Mouse (Mus musculus): ENCODE results near the gene Rrp12. TPM values are rescaled to one million over a fixed set of nuclear protein-coding genes. Genes with fewer than 3 reads are reported as not detected.

Rrp12 gene
- total RNA-seq, 2 experiments from 2014 or later: 33.4 to 34.2 TPM

- H3K4me3 ChIP-seq: peak overlapping the region; percentile 95
- no peak for DNase-seq (ENCODE audit: low spot score in 2 of 2)
- peak overlapping the region; percentile 60 for H3K27ac ChIP-seq
- no peak for TF ChIP-seq CTCF (conservative IDR thresholded peaks at IDR 0.05)
These were observed 18.0 kb upstream of the Rrp12 start for GRCm38 (mm10) chr19:41913774-41914591.

- Histone ChIP-seq H3K27ac (peak overlapping the region; percentile 91), H3K4me3 (peak overlapping the region; percentile 95)
- peak in 1 of 2 experiments; percentile 30 for DNase-seq (ENCODE audit: low spot score in 2 of 2)
- TF ChIP-seq CTCF (conservative IDR thresholded peaks at IDR 0.05): no peak
These were observed 16.4 kb upstream of the Rrp12 start for GRCm38 (mm10) chr19:41912121-41913080.

- TF ChIP-seq CTCF (conservative IDR thresholded peaks at IDR 0.05): no peak
- peak; percentile 96 to 98 for DNase-seq (ENCODE audit: low spot score in 2 of 2)
- Histone ChIP-seq H3K27ac (peak within 1 kb of the TSS; percentile 98), H3K4me3 (peak within 1 kb of the TSS; percentile 95)
These were observed 15.5 kb upstream of the Rrp12 start, which contains the start of gene Pgam1 for GRCm38 (mm10) chr19:41911178-41912073. Gene Pgam1, plus strand, starts transcription at chr19:41911923.

- Histone ChIP-seq H3K4me3 (no peak overlapping the region), H3K27ac (no peak overlapping the region)
- no peak for TF ChIP-seq CTCF (conservative IDR thresholded peaks at IDR 0.05)
- DNase-seq (ENCODE audit: low spot score in 2 of 2): no peak
These were observed 14.4 kb upstream of the Rrp12 start for GRCm38 (mm10) chr19:41910396-41910795.

GRCm38 (mm10) chr19:41908736-41909135 lies 12.8 kb upstream of the Rrp12 start:
- Histone ChIP-seq H3K4me3 (no peak overlapping the region), H3K27ac (no peak overlapping the region)
- TF ChIP-seq CTCF (conservative IDR thresholded peaks at IDR 0.05): no peak
- no peak for DNase-seq (ENCODE audit: low spot score in 2 of 2)

- Histone ChIP-seq H3K4me3 (no peak overlapping the region), H3K27ac (no peak overlapping the region)
- TF ChIP-seq CTCF (conservative IDR thresholded peaks at IDR 0.05): no peak
- no peak for DNase-seq (ENCODE audit: low spot score in 2 of 2)
These were observed 11.2 kb upstream of the Rrp12 start for GRCm38 (mm10) chr19:41907079-41907760.

- no peak for TF ChIP-seq CTCF (conservative IDR thresholded peaks at IDR 0.05)
- DNase-seq (ENCODE audit: low spot score in 2 of 2): no peak
These were observed 10.5 kb upstream of the Rrp12 start for GRCm38 (mm10) chr19:41906311-41907078.

GRCm38 (mm10) chr19:41905246-41905645 lies 9.3 kb upstream of the Rrp12 start:
- Histone ChIP-seq H3K27ac (no peak overlapping the region), H3K4me3 (no peak overlapping the region)
- no peak for TF ChIP-seq CTCF (conservative IDR thresholded peaks at IDR 0.05)
- no peak for DNase-seq (ENCODE audit: low spot score in 2 of 2)

More at GRCm38 (mm10) chr19:41906311-41907078, 10.5 kb upstream of the Rrp12 start:
- Histone ChIP-seq H3K4me3 (no peak overlapping the region), H3K27ac (no peak overlapping the region)

GRCm38 (mm10) chr19:41902848-41903593 lies 7.0 kb upstream of the Rrp12 start:
- no peak overlapping the region for H3K27ac ChIP-seq
- H3K4me3 ChIP-seq: no peak overlapping the region
- no peak for TF ChIP-seq CTCF (conservative IDR thresholded peaks at IDR 0.05)
- DNase-seq (ENCODE audit: low spot score in 2 of 2): no peak

GRCm38 (mm10) chr19:41901696-41902095 lies 5.7 kb upstream of the Rrp12 start:
- no peak for DNase-seq (ENCODE audit: low spot score in 2 of 2)
- H3K4me3 ChIP-seq: no peak overlapping the region
- H3K27ac ChIP-seq: no peak overlapping the region
- TF ChIP-seq CTCF (conservative IDR thresholded peaks at IDR 0.05): no peak

Measured in layer of hippocampus, adult 2 months (tissue).